Mouse (Mus musculus) erythroid progenitor cell, adult 5-6 weeks (primary cell): ENCODE results near the gene Ech1. TPM values are rescaled to one million over a fixed set of nuclear protein-coding genes. Genes with fewer than 3 reads are reported as not detected.

Source experiments
- ATAC-seq: replicated peaks from 2 replicates; pipeline ENCODE4 v1.8.0; 2016; ENCODE audit warnings: moderate number of reproducible peaks, mild to moderate bottlenecking, moderate TSS enrichment, inconsistent platforms; ENCODE audit not compliant: poor library complexity, low FRiP score, severe bottlenecking
- total RNA-seq, 2 experiments: library from RNA; stranded (forward) in 1 of 2; stranded (reverse) in 1 of 2; fragments of 150-400 nt in 1 of 2; fragments of 186-747, 209-891 nt in 1 of 2; gene quantifications; 2 replicates each; pipeline versions ENCODE4 v1.2.3 to v1.2.4; 2015 to 2017; ENCODE audit warnings: low replicate concordance in 2 of 2

The Ech1 gene
- total RNA-seq, 2 experiments from 2014 or later, result 10.6 to 61.2 TPM

DNA sequence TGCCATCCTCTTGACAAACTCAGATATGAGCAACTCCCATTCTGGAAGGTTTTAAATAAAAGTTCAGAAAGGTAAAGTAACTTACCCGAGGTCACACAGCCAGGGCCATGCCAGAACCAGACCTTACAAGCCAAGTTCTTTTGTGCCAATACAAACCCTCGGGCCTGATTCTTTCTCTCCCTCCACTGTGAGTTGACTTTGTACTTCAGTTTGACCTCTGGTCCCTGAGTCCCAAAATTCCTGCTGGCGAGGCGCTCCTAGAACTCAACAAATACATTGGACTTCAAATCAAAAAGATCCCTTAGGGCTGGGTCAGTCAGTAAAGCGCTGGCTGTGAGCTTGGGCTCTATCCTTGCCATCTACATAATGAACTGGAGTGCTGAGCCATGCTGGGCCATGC, 11.9 kb downstream of the Ech1 start:
- no peak for ATAC-seq

DNA sequence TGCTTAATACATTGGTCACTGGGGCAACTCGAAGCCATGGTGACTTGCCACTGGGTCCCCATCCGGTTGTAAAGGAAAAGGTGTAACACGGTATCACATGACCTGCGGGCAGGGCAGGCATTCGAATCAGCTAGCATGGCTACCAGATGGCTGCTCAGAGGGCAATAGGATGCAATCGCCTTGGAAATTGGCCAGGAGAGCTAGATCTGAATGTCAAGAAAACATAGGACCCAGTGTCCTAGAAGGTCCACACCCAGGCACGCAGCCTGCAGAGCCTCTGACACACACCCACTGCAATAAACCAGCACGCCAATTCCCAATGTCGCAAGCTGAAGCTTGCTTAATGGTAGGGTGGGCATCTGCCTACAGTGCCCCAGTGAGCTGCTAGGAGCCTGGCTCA, 13.3 kb downstream of the Ech1 start:
- no peak for ATAC-seq

DNA sequence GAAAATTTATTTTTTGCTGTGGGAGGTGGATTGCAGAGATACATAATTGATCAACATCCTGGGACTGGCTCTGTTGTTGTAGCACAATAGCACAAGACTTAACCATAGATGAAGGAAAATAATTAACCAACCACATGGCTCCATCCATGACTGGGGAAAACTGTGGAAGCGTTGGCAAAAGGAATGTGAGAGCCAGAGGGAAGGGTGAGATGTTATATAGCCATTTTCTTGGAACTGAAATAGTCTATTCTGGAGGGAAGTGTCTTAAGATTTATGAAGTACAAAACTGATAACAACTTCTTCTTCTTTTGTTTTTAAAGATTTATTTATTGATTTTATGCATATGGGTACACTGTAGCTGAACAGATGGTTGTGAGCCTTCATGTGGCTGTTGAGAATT, 22.3 kb downstream of the Ech1 start:
- ATAC-seq, result no peak

DNA sequence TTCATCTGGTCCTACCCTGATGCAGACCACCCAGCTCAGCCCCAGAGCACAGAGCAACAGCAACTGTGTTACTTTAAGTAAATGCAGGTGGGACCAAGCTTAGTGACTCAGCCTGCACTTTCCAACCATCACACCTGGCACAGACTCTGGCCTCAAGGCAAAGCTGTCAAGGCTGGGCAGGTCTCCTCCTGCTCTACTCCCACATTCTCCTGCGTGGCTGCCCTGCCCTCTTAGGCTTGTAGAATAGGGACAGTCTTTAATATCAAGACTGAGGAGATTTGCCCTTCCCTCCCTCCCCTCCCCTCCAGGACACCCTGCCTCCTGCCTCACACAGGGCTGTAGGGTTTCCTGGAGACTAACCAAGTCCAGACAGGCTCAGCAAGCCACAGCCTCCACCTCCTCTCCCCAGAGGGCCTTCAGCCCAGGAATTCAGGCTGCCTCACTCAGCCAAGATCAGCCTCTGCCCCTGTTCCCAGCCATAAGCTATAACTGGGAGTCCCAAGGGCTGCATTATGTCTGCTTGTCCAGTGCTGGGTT, 24.8 kb downstream of the Ech1 start:
- no peak for ATAC-seq

DNA sequence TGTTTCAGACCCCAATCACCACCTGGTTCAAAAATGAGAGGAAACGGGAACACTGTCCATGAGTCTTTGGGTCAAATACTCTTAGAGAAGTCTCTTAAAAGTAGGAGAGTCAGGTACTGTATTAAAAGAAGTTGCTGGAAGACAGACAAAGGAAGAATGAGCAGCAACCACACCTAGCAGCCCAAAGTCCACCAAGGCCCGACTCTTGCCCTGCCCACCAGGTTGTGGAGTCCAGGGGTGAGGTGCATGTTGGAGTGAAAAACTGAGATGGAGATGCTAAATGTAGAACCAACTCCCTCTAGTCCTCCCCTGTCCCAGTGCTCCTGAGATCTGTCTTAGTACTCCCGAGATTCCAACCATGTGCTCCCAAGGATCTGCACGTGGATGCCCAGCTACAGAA, 25.6 kb downstream of the Ech1 start:
- ATAC-seq, result no peak

DNA sequence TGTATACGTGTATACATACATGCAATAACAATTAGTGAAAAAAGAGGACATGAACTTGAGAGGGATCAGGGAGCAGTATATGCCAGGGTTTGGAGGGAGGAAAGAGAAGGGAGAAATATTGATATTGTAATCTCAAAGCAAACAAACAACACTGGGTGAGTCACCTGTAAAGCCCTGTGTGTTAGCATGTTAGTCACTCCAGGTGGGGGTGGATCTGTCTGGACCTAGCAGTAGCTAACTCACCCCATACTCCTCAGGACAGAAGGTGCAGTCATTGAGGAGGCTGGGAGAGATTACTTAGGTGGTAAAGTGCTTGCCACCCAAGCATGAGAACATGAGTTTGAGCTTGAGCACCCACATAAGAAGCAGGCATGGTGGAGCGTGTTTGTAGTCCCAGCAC, 34.9 kb downstream of the Ech1 start:
- no peak for ATAC-seq

DNA sequence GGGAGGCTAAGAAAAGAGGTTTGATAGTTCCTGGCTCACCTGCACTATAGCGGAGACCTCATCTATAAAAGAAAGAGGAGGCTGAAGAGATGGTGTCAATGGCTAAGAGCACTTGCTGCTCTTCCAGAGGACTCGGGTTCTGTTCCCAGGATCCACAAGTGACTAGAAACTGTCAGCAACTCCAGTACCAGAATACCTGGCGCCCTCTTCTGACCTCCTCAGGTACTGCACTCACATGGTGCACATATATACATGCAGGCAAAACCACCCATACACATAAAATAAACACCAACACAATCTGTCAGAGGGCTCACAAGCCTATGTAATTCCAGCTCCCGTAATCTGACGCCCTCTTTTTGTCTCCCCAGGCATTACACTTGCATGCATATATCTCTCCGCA, 35.9 kb downstream of the Ech1 start:
- no peak for ATAC-seq

DNA sequence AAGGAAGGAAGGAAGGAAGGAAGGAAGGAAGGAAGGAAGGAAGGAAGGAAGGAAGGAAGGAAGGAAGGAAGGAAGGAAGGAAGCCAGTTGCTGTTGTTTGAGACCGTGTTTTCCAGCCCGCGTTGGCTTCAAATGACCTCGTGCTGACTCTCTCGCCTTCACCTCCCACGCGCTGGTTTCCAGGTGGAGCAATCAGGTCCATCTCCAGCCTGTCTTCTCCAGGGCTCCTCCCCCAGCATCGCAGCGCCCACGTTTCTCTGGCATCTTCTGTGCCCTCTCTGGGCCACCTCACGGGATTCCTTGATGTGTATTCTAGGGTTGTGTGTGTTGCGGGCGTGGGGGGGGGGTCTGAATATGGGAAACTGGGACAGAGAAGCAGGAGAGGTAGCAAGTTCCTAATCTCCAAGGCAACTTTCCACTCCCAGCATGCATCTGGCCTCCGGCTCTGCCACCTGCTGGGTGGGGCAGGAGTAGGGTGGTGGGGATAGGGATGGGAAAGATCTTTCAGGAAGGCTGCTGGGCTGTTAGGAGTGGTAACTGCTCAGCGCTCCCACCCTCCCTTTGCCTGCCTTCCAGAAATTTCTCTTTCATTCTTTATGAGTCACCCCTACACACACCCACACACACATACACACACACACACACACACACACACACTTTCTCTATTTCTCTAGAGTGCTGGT, 37.9 kb downstream of the Ech1 start:
- no peak for ATAC-seq

DNA sequence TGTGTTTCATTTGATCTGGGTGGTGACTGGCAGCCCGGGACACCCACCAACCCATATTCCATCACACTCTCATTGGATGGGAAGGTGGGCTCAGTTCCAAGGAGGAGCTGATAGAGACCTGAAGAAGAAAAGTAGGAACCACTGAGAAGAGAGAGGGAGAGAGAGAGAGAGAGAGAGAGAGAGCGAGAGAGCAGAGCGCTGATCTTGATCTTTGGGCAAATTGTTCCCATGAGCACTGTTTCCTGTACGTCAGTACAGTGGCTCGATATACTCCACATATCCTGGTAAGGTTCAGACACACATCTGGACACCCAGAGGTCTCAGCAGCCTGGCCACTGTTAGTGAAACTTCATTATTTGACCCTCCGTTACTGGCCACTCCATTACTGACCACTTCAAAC, 38.5 kb downstream of the Ech1 start, which contains the start of gene Lgals7:
Gene Lgals7, plus strand, starts transcription at position 314 of the 400 bp plus-strand sequence.
- no peak for ATAC-seq

DNA sequence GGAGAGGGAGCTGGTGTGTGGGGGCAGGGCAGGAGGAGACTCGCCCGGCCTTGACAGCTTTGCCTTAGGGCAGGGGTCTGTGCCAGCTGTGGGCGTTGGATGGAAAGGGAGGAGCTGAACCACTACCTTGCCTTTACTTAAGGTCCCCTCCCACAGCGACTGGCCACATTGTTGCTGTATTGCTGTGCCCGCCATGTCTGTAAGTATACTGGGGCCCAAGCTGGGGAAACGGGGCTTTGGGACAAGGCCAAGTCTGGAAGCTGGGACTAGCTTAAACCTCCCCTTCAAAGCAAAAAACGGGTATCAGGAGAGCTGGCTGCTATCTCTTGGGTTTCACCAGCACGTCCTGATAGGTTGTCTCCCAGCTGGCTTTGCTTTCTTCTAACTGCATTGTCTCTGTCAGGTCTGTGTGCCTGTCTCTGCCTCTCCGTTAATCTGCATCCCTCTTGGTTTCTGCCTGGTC, 39.3 kb downstream of the Ech1 start:
- no peak for ATAC-seq

DNA sequence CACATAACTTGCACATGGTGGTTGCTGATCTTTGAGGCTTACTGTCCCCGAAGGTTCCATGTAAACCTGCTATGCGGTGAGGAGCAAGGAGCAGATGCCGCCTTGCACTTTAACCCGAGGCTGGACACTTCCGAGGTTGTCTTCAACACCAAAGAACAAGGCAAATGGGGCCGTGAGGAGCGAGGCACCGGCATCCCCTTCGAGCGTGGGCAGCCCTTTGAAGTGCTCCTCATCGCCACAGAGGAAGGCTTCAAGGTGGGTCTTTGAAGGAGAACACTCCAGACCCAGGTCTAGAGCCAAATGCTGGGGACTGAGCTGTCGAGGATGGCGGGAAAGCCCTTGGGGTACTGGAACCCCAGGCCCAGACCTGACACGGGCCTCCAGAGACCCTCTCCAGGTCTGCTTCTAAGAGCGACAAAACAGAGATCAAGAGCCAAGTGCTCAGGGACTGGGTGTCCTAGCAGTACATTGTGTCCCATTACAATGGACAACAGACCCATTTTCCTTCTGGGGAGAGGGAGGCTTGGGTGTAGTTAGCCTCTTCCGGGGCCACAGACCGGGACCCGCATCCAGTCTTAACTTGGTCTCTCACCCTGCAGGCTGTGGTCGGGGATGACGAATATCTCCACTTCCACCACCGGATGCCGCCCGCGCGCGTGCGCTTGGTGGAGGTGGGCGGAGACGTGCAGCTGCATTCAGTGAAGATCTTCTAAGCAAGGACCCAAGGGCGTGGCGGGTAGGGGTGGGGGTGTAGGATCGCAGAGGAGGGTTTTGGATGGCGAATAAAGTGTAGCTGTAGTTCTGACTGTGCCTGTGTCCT, 40.7 kb downstream of the Ech1 start:
- ATAC-seq, result no peak

DNA sequence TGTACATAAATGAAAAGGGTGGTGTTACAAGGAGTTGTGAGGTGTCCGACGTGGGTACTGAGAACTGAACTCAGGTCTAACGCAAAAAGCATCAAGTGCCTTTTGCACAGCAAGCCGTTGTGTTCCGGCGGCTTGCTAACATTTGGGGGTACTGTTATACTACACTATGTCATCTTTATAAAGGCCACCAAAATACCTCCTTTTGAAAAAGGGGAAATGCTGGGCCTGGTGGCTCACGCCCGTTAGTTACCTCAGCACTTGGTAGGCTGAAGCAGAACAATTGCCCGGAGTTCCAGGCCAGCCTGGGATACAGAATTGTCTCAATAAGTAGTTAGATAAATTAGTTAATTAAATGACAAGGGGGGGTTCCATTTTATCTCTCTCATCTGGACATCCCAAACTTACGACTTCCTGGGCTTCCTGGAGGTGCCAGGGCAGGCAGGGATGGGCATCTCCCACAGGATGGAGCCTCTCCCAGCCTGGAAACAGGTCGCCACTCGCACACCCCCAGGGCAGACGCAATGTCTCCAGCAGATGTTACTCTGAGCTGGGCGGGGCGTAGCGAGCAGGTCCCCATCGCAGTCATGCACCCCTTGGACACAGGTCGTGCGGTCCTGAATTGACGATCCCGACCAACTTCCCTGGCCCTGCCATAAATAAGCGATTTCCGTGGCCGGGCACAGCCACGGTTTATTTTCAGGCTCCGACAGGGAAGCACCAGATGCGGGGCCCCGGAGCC, 41.9 kb downstream of the Ech1 start:
- ATAC-seq, result no peak

DNA sequence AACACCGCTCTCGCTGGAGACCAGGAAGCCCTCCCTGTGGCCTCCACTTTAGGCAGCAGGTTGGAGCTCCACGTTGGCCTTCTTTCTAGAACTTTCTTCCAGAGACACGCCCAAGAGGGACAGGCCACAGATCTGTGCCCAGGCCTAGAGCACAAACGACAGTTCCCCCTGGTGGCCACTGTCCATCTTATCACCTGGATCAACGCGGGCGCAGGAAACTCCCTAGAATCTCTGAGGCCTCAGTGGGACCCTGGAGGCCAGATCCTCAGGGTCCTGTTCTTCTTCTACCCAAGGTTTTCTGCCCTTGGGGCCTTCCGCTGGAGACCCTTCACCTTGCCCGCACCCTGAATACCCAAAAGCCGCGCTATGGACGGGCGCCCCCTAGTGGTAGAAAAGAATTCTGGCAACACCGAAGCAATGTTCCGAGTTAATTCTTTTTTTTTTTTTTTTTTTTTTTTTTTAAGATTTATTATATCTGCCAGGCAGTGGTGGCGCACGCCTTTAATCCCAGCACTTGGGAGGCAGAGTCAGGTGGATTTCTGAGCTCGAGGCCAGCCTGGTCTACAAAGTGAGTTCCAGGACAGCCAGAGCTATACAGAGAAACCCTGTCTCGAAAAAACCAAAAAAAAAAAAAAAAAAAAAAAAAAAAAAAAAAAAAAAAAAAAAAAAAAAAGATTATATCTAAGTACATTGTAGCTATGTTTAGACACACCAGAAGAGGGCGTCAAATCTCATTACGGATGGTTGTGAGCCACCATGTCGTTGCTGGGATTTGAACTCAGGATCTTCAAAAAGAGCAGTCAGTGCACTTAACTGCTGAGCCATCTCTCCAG, 42.7 kb downstream of the Ech1 start:
- ATAC-seq, result peak; percentile 84

DNA sequence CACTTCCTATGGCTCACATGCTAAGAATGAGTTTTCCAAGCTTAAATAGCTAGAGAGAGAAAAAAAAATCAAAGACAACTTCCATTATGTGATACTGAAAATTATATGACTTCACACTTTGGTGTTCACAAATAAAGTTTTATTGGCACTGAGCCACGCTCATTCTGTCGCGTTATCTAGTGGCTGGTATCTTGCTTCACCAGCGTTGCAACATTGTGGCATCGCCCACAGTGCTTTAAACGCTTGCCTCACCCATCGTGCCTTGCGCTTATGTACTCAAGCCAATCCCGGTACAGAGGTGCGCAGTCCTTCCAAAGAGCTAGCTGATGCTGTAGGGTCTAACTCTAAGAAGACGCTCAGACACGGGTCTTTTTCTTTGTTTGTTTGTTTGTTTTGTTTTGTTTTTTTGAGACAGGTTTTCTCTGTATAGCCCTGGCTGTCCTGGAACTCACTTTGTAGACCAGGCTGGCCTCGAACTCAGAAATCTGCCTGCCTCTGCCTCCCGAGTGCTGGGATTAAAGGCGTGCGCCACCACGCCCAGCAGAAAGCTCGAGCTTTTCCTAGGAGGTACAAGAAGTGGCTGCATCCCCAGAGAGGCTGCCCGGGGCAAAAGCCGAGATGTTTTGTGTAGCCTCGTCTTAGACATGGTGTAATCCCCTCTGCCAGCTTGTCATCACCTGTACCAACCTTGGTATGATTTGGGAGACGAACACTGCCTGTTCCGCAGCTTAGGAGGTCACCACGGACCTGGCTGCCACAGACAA, 46.1 kb downstream of the Ech1 start:
- ATAC-seq, result peak; percentile 65

DNA sequence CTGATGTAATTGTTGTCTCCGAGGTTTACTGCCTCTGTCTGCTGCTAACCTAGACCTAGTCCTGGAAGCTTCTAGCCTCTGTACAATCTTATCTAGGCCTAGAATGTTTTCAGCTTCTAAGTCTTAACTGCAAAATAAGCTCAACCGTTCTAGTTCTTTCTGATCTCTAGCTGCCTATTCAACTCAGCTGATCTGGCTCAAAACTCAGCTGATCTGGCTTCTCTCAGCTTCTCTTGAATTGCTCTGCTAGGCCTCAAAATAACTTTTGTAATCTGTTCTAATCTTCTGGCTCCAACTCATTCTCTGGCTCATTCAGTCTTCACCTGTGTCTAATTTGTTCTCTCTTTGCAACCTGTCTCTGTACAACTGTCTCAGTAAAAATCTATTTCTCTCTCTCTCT, 49.5 kb downstream of the Ech1 start:
- no peak for ATAC-seq

DNA sequence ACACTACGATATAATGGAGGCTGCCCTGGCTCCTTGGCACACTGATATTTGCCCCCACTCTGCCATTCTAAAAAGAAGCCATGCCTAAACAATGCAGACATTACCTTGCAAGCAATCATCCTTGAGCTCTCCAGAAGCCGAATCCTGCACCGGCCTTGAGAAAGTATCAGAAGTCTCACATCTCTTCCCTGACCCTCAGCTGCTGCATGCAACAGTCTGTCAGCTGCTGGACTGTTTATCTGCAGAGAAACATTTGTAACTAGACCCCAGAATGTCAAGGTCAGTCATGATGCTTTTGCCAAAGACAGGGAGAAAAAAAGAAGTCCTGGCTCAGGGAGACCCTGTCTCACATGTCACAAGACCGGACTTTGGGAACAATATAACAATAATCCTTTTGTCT, 51.1 kb downstream of the Ech1 start:
- no peak for ATAC-seq

DNA sequence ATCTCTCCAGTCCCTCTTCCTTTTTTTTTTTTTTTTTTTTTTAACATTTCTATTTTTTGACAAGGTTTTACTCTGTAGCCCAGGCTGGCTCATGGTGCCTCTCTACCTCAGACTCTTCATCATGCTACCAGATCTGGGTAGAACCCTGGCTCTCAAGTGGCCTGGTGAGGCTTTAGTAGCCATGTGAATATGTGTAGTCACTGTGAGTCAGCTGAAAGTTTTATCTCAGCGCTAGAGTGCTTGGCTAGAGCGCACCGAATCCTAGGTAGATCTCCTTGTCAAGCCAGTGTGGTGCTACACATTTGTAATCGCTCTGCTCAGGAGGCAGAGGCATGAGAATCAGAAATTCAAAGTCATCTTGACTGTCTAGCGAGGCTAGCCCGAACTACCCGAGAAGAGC, 52.1 kb downstream of the Ech1 start:
- ATAC-seq, result peak; percentile 91

DNA sequence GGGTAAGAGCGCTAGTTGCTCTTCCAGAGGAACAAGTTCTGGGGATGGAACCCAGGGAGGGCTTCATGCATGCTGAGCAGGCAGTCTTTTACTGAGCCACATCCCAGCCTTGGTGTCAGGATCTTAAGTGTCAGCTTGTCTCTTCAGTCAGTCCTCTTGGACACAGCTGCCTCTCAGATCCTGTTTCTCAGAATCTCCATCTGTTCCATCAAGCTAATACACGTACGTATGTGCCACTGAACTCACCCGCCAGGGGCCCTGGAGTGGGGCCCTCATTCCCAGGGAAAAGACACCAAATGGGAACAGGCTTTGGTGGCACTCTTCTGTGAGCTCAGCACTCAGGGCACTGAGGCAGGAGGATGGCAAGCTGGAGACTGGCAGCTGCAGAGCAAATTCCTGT, 52.8 kb downstream of the Ech1 start:
- ATAC-seq, result no peak

DNA sequence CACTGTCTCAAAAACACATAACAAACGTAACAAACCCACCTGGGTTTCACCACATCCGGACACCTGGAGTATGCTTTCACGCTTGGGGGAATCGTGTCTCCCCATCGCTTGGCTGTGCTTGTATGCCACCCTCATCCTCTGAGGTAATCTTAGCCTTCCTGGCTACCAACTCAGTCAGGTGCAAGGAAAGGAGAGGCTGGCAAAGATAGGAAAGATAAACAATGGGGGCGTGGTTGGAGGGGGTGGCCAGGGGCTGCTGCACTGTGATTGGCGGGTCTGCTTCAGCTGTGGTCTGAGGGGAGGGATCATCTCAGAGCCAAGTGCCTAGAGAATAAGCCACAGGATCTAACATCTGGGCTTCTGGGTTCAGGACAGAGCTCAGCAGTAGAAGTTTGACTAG, 54.6 kb downstream of the Ech1 start:
- ATAC-seq, result no peak
